Mouse (Mus musculus): ENCODE measurements around the gene Slc3a2.

DNA sequence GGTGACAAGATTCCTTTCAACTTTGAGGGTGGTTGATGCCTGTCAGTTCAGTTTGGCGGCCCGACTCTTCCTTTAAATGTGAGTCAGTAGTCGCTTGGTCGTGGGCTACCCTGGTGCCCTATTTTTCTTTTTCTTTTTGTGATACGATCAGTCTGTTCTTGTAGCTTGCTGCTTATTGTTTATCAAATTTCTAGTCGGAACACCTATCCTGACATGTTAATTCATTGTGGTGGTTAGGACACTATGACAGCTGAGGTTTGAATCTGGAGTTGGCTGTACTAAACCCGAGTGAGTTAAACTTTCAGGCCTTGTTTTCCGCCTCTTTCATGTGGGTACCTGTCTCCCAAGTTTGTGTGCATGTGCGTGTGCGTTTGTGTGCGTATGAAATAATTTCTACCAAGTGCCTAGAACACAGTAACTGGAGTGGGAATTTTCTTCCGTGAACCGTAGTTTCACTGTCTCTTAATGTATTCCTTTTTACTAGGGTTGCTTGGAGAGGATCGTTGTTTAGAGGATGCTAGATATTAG is 34.4 kb upstream of the Slc3a2 start:
- no peak for TF ChIP-seq CTCF (IDR thresholded peaks at IDR 0.05; ENCODE audit: borderline replicate concordance, control insufficient read depth, extremely low read depth, insufficient read depth, low read length, poor library complexity)
- TF ChIP-seq POLR2A (IDR thresholded peaks at IDR 0.05; ENCODE audit: control insufficient read depth, extremely low read depth, insufficient read depth, low read length, poor library complexity) = no peak
